Mouse (Mus musculus) liver, embryonic 14.5 days (tissue): ENCODE measurements around the gene Pkig. TPM values are rescaled to one million over a fixed set of nuclear protein-coding genes. Genes with fewer than 3 reads are reported as not detected.

Source experiments
- ATAC-seq: fragments of 200-750 bp; cut with Nextera tagmentation; 2 replicates; pipeline ENCODE4 v1.8.0; 2017; ENCODE audit warnings: moderate number of reproducible peaks, mild to moderate bottlenecking, moderate library complexity; ENCODE audit not compliant: insufficient read depth
- DNase-seq, 3 experiments: peaks; one replicate each; pipeline ENCODE4 v3.0.0-alpha.2; 2012 to 2013; ENCODE audit warnings: low read depth in 3 of 3, low spot score in 3 of 3
- H3K27ac ChIP-seq: fragments of 300-500 bp; sonication (generic); 2 replicates; pipeline ENCODE4 v1.5.1; 2014; ENCODE audit warnings: moderate library complexity, mild to moderate bottlenecking, control low read depth, inconsistent platforms
- H3K27me3 ChIP-seq: fragments of 300-500 bp; sonication (generic); 2 replicates; pipeline ENCODE4 v1.6.1; 2014; ENCODE audit warnings: mild to moderate bottlenecking, low read length, moderate library complexity; ENCODE audit not compliant: control insufficient read depth, insufficient read depth
- H3K36me3 ChIP-seq: fragments of 300-500 bp; sonication (generic); replicated peaks from 2 replicates; pipeline ENCODE4 v1.6.1; 2014; ENCODE audit warnings: low read depth; ENCODE audit not compliant: control insufficient read depth, insufficient read depth
- H3K4me1 ChIP-seq, 2 experiments: fragments of 200-500 bp in 1 of 2; fragments of 300-500 bp in 1 of 2; sonication (generic) in 1 of 2; replicated peaks; 2 replicates each; pipeline ENCODE4 v1.6.1; 2012 to 2014; ENCODE audit warnings: antibody characterized with exemption in 1 of 2, inconsistent platforms in 1 of 2, low read length in 1 of 2; ENCODE audit not compliant: control insufficient read depth in 2 of 2, insufficient read depth in 2 of 2
- H3K4me2 ChIP-seq: fragments of 300-500 bp; sonication (generic); 2 replicates; pipeline ENCODE4 v1.6.1; 2014; ENCODE audit warnings: low read depth, mild to moderate bottlenecking, control low read depth, moderate library complexity
- H3K4me3 ChIP-seq, 2 experiments: fragments of 200-500 bp in 1 of 2; fragments of 300-500 bp in 1 of 2; sonication (generic) in 1 of 2; 2 replicates each; pipeline ENCODE4 v1.5.1; 2012 to 2014; ENCODE audit warnings: low read depth in 2 of 2, low read length in 2 of 2, mild to moderate bottlenecking in 2 of 2, control low read depth in 1 of 2, inconsistent platforms in 1 of 2, moderate library complexity in 1 of 2; ENCODE audit not compliant: insufficient read depth in 1 of 2
- H3K9ac ChIP-seq: fragments of 300-500 bp; sonication (generic); replicated peaks from 2 replicates; pipeline ENCODE4 v1.6.1; 2014; ENCODE audit warnings: mild to moderate bottlenecking, control low read depth, moderate library complexity
- H3K9me3 ChIP-seq: fragments of 300-500 bp; sonication (generic); 2 replicates; pipeline ENCODE4 v1.6.1; 2016; ENCODE audit warnings: low read length, mixed read lengths; ENCODE audit not compliant: control insufficient read depth
- CTCF ChIP-seq: IDR thresholded peaks from 2 replicates; pipeline ENCODE4 v1.5.1; 2016; ENCODE audit warnings: antibody characterized with exemption, low read depth, control low read depth
- EP300 ChIP-seq: IDR thresholded peaks from 2 replicates; pipeline ENCODE4 v1.6.1; 2016; ENCODE audit warnings: antibody characterized with exemption, low read depth
- WGBS: fragments of 180-500 bp; shearing (Covaris S2); extraction: QIAGEN DNeasy Blood & Tissue Kit; methylation state at CpG from one replicate; pipeline ENCODE4 v1.1.7; 2014; ENCODE audit not compliant: insufficient replicate concordance; 5-methylcytosine and 5-hydroxymethylcytosine counted together
- polyA plus RNA-seq, 2 experiments: library from polyadenylated mRNA; depleted of rRNA in 1 of 2; stranded (reverse) in 1 of 2; unstranded in 1 of 2; fragments of >200 nt; fragmentation: Nextera tagmentation in 1 of 2; extraction: Ambion mirVana in 1 of 2; gene quantifications; 2 replicates each; pipeline versions ENCODE4 v1.2.1 to v1.2.3; 2012 to 2014

The Pkig gene
- polyA plus RNA-seq, 2 experiments: 50.9 to 99.0 TPM

GRCm38 (mm10) chr2:163713340-163713739 lies 55.2 kb downstream of the Pkig start:
- WGBS: 79% methylated on average over 3 of the region's 3 CpGs
- H3K4me3 ChIP-seq: no peak overlapping the region
- no peak overlapping the region for H3K27ac ChIP-seq
- no peak overlapping the region for H3K9ac ChIP-seq
- DNase-seq: no peak
- H3K27me3 ChIP-seq: no peaks in the 10 kb centered on the region
- H3K4me2 ChIP-seq: no peak overlapping the region
- no peak for ATAC-seq
- no peaks in the 10 kb centered on the region for H3K9me3 ChIP-seq
- no peaks in the 10 kb centered on the region for H3K36me3 ChIP-seq
- peaks cover 2 to 14% of the 10 kb centered on the region in 2 experiments for H3K4me1 ChIP-seq
- TF ChIP-seq EP300 (no peak), CTCF (no peak)

- peaks cover 4 to 19% of the 10 kb centered on the region in 2 experiments for H3K4me1 ChIP-seq
- 67% methylated on average over 8 of the region's 8 CpGs for WGBS
- no peak for TF ChIP-seq CTCF
- TF ChIP-seq EP300: no peak
- no peak overlapping the region for H3K9ac ChIP-seq
- no peaks in the 10 kb centered on the region for H3K36me3 ChIP-seq
- H3K9me3 ChIP-seq: no peaks in the 10 kb centered on the region
- no peak overlapping the region for H3K4me3 ChIP-seq
- DNase-seq (no peak), ATAC-seq (no peak)
- H3K27me3 ChIP-seq: no peaks in the 10 kb centered on the region
- H3K27ac ChIP-seq: no peak overlapping the region
- H3K4me2 ChIP-seq: no peak overlapping the region
Observed at GRCm38 (mm10) chr2:163716448-163716847, 58.3 kb downstream of the Pkig start.

- no peak overlapping the region for H3K9ac ChIP-seq
- peaks cover 4 to 19% of the 10 kb centered on the region in 2 experiments for H3K4me1 ChIP-seq
- TF ChIP-seq EP300 (no peak), CTCF (no peak)
- H3K27ac ChIP-seq: no peak overlapping the region
- no peak overlapping the region for H3K4me3 ChIP-seq
- 69% methylated on average over 6 of the region's 6 CpGs for WGBS
- H3K9me3 ChIP-seq: no peaks in the 10 kb centered on the region
- H3K36me3 ChIP-seq: peaks cover 2% of the 10 kb centered on the region; the same call in 1 of the 2 replicates
- no peak overlapping the region for H3K4me2 ChIP-seq
- ATAC-seq (no peak), DNase-seq (no peak)
- H3K27me3 ChIP-seq: no peaks in the 10 kb centered on the region
Observed at GRCm38 (mm10) chr2:163716853-163717252, 58.7 kb downstream of the Pkig start.

GRCm38 (mm10) chr2:163718526-163718925 lies 60.3 kb downstream of the Pkig start:
- ATAC-seq (no peak), DNase-seq (no peak)
- peaks cover 2% of the 10 kb centered on the region; the same call in 1 of the 2 replicates for H3K36me3 ChIP-seq
- no peaks in the 10 kb centered on the region for H3K9me3 ChIP-seq
- WGBS: 80% methylated on average over 2 of the region's 2 CpGs
- H3K9ac ChIP-seq: no peak overlapping the region
- no peaks in the 10 kb centered on the region for H3K27me3 ChIP-seq
- H3K4me1 ChIP-seq: peaks cover 4 to 7% of the 10 kb centered on the region in 2 experiments
- H3K4me2 ChIP-seq: no peak overlapping the region
- no peak for TF ChIP-seq EP300
- TF ChIP-seq CTCF: no peak
- H3K4me3 ChIP-seq: no peak overlapping the region
- H3K27ac ChIP-seq: no peak overlapping the region; the same call in 1 of the 2 replicates

GRCm38 (mm10) chr2:163718951-163719603 lies 60.9 kb downstream of the Pkig start:
- no peak overlapping the region; the same call in 1 of the 2 replicates for H3K27ac ChIP-seq
- H3K9me3 ChIP-seq: no peaks in the 10 kb centered on the region
- peak; percentile 76 for ATAC-seq
- H3K4me3 ChIP-seq: peak overlapping the region in 1 of 2 experiments; percentile 15; a peak in 1 of 4 replicates
- H3K4me1 ChIP-seq: peaks cover 4 to 7% of the 10 kb centered on the region in 2 experiments
- no peaks in the 10 kb centered on the region for H3K27me3 ChIP-seq
- no peak overlapping the region; the same call in 1 of the 2 replicates for H3K9ac ChIP-seq
- H3K36me3 ChIP-seq: peaks cover 2% of the 10 kb centered on the region; the same call in 1 of the 2 replicates
- DNase-seq: peak; percentile 41 to 69 (median 45)
- H3K4me2 ChIP-seq: peak overlapping the region; percentile 25
- no peak for TF ChIP-seq EP300
- TF ChIP-seq CTCF: peak; percentile 96
- WGBS: 31% methylated on average over 9 of the region's 9 CpGs
